Mouse (Mus musculus) left cerebral cortex, adult 8-10 months (tissue): ENCODE data around the gene Antxr2. TPM values are rescaled to one million over a fixed set of nuclear protein-coding genes. Genes with fewer than 3 reads are reported as not detected.

Experiments
- DNase-seq, 2 experiments: peaks; one replicate each; pipeline ENCODE4 v3.0.0; 2022; ENCODE audit warnings: low spot score in 2 of 2
- total RNA-seq, 4 experiments: library from RNA; stranded (reverse); gene quantifications; 2 replicates each; pipeline ENCODE4 v1.2.4; 2022

Antxr2 gene
- total RNA-seq = 1 to 10 TPM; 1.4 to 2.7 (median 1.7) TPM

GRCm38 (mm10) chr5:98030902-98031641, at the start of gene Antxr2:
TSS of gene Antxr2 (minus strand) at chr5:98031043.
- DNase-seq = peak; percentile 4 to 22

- DNase-seq = no peak
Observed at GRCm38 (mm10) chr5:98076612-98077011, 45.8 kb upstream of the Antxr2 start.

GRCm38 (mm10) chr5:98069191-98069590, 38.3 kb upstream of the Antxr2 start:
- no peak for DNase-seq

GRCm38 (mm10) chr5:98055275-98055674, 24.4 kb upstream of the Antxr2 start:
- DNase-seq = no peak

GRCm38 (mm10) chr5:98054834-98055233, 24.0 kb upstream of the Antxr2 start:
- no peak for DNase-seq

- no peak for DNase-seq
Observed at GRCm38 (mm10) chr5:98034928-98035327, 4.1 kb upstream of the Antxr2 start.

GRCm38 (mm10) chr5:98034207-98034606, 3.4 kb upstream of the Antxr2 start:
- DNase-seq = no peak

GRCm38 (mm10) chr5:98032803-98033420, 2.1 kb upstream of the Antxr2 start:
- DNase-seq = no peak

- peak in 1 of 2 experiments; percentile 3 for DNase-seq
Observed at GRCm38 (mm10) chr5:98030091-98030901, 547 bp downstream of the Antxr2 start.

- no peak for DNase-seq
Observed at GRCm38 (mm10) chr5:98027688-98028389, 3.0 kb downstream of the Antxr2 start.

- no peak for DNase-seq
Observed at GRCm38 (mm10) chr5:98025921-98026320, 4.9 kb downstream of the Antxr2 start.

GRCm38 (mm10) chr5:98024545-98024944, 6.3 kb downstream of the Antxr2 start:
- DNase-seq = no peak

- no peak for DNase-seq
Observed at GRCm38 (mm10) chr5:98021518-98021917, 9.3 kb downstream of the Antxr2 start.

- DNase-seq = no peak
Observed at GRCm38 (mm10) chr5:98020658-98021057, 10.2 kb downstream of the Antxr2 start.

- no peak for DNase-seq
Observed at GRCm38 (mm10) chr5:98019396-98019795, 11.4 kb downstream of the Antxr2 start.

GRCm38 (mm10) chr5:98018162-98018561, 12.7 kb downstream of the Antxr2 start:
- DNase-seq = no peak

- DNase-seq = no peak
Observed at GRCm38 (mm10) chr5:98016247-98017203, 14.3 kb downstream of the Antxr2 start.

GRCm38 (mm10) chr5:98005751-98006150, 25.1 kb downstream of the Antxr2 start:
- no peak for DNase-seq

- no peak for DNase-seq
Observed at GRCm38 (mm10) chr5:97999261-97999824, 31.5 kb downstream of the Antxr2 start.
